25 mouse cellular contexts compared by ENCODE assay signal in genomic region chr2:72556064-72556821, GRCm38 (mm10).
DNase-seq lines count a peak whose midpoint lies in the region; ATAC-seq and TF ChIP-seq lines count a peak whose summit lies in the region.
"Had no signal": no experiment of that assay in that cellular context is flagged by ENCODE, and none has a peak within 500 bp of the region (broad histone marks: within the 10 kb centered on the region; RNA-seq: fewer than 3 reads in every experiment).

No protein-coding gene starts in this region.

- TF ChIP-seq POLR2A in limb, embryonic 14.5 days (IDR thresholded peaks at IDR 0.05; ENCODE audit: borderline replicate concordance, extremely low read depth, insufficient read depth, insufficient read length), result no peak

- no peaks in the 10 kb centered on the region; the same call in 1 of the 2 replicates for H3K9me3 ChIP-seq in forebrain, embryonic 10.5 days
- no peaks in the 10 kb centered on the region for H3K9me3 ChIP-seq in forebrain, embryonic 13.5 days (replicated peaks)
- H3K9me3 ChIP-seq in forebrain, embryonic 11.5 days (ENCODE audit: control insufficient read depth, low read length), result no peaks in the 10 kb centered on the region
- H3K9me3 ChIP-seq in limb, embryonic 14.5 days (ENCODE audit: control insufficient read depth, low read length), result no peaks in the 10 kb centered on the region
- H3K9me3 ChIP-seq: limb, embryonic 12.5 days; liver, embryonic 12.5 days; neural tube, embryonic 13.5 days had no signal

- H3K27me3 ChIP-seq in forebrain, embryonic 10.5 days (ENCODE audit: poor library complexity, severe bottlenecking), result peaks cover 44% of the 10 kb centered on the region
- H3K27me3 ChIP-seq in forebrain, embryonic 13.5 days, result no peaks in the 10 kb centered on the region
- H3K27me3 ChIP-seq in forebrain, embryonic 11.5 days (ENCODE audit: control insufficient read depth, insufficient read depth, low read length), result no peaks in the 10 kb centered on the region; the same call in 1 of the 2 replicates
- H3K27me3 ChIP-seq in limb, embryonic 14.5 days (ENCODE audit: control insufficient read depth, insufficient read depth, low read length), result no peaks in the 10 kb centered on the region
- H3K27me3 ChIP-seq: limb, embryonic 12.5 days; liver, embryonic 12.5 days had no signal

- H3K4me1 ChIP-seq in forebrain, embryonic 10.5 days, result peaks cover 53% of the 10 kb centered on the region
- peaks cover 51% of the 10 kb centered on the region for H3K4me1 ChIP-seq in forebrain, embryonic 13.5 days
- H3K4me1 ChIP-seq in forebrain, embryonic 11.5 days (replicated peaks; ENCODE audit: control insufficient read depth, insufficient read depth, low read length), result peaks cover 13% of the 10 kb centered on the region
- H3K4me1 ChIP-seq in limb, embryonic 14.5 days (ENCODE audit: control insufficient read depth, insufficient read depth, low read length), result peaks cover 37% of the 10 kb centered on the region
- H3K4me1 ChIP-seq: liver, embryonic 12.5 days had no signal

- no peaks in the 10 kb centered on the region for H3K36me3 ChIP-seq in forebrain, embryonic 10.5 days (replicated peaks)
- no peaks in the 10 kb centered on the region for H3K36me3 ChIP-seq in forebrain, embryonic 13.5 days (ENCODE audit: poor library complexity, severe bottlenecking)
- H3K36me3 ChIP-seq in forebrain, embryonic 11.5 days (ENCODE audit: control insufficient read depth, insufficient read depth, low read length), result no peaks in the 10 kb centered on the region
- no peaks in the 10 kb centered on the region for H3K36me3 ChIP-seq in limb, embryonic 14.5 days (ENCODE audit: control insufficient read depth, insufficient read depth, low read length)
- H3K36me3 ChIP-seq: limb, embryonic 12.5 days; liver, embryonic 12.5 days; neural tube, embryonic 13.5 days had no signal

- DNase-seq in forebrain, embryonic 10.5 days (ENCODE audit: extremely low spot score, low spot score), result peak; percentile 23
- peak; percentile 59 for DNase-seq in Muller cell, postnatal 12 days (ENCODE audit: inconsistent ontology term)
- peak; percentile 57 for DNase-seq in forebrain, embryonic 11.5 days (ENCODE audit: low spot score)
- DNase-seq in limb, embryonic 14.5 days (ENCODE audit: low spot score), result no peak
- no peak for DNase-seq in MN1 (ENCODE audit: low spot score)
- no peak for DNase-seq in right cerebral cortex, adult 2 months (ENCODE audit: low spot score in 2 of 2)
- DNase-seq: adrenal gland, postnatal 36 days; cerebellum, adult 11 months; cerebellum, adult 9-11 months; kidney, adult 2 months; lung, adult 18-20 months; lung, postnatal 14 days; midbrain, embryonic 14.5 days; right cerebral cortex, postnatal 14 days; spleen, adult 18-20 months had no signal

- no peak overlapping the region for H3K9ac ChIP-seq in forebrain, embryonic 13.5 days
- H3K9ac ChIP-seq in forebrain, embryonic 11.5 days (ENCODE audit: low read length), result no peak overlapping the region
- H3K9ac ChIP-seq in limb, embryonic 14.5 days (ENCODE audit: low read depth, low read length, severe bottlenecking), result no peak overlapping the region
- H3K9ac ChIP-seq: hindbrain, embryonic 14.5 days; liver, embryonic 12.5 days had no signal

- no peak overlapping the region for H3K4me2 ChIP-seq in forebrain, embryonic 13.5 days
- H3K4me2 ChIP-seq in forebrain, embryonic 11.5 days (ENCODE audit: low read depth, low read length, severe bottlenecking), result no peak overlapping the region
- no peak overlapping the region for H3K4me2 ChIP-seq in limb, embryonic 14.5 days (replicated peaks; ENCODE audit: low read depth, low read length, severe bottlenecking)
- H3K4me2 ChIP-seq: hindbrain, embryonic 14.5 days; liver, embryonic 12.5 days; neural tube, embryonic 13.5 days had no signal

- no peak overlapping the region for H3K4me3 ChIP-seq in forebrain, embryonic 10.5 days
- no peak overlapping the region for H3K4me3 ChIP-seq in forebrain, embryonic 13.5 days
- no peak overlapping the region for H3K4me3 ChIP-seq in forebrain, embryonic 11.5 days (ENCODE audit: low read depth, low read length)
- H3K4me3 ChIP-seq in limb, embryonic 14.5 days (replicated peaks; ENCODE audit: low read length), result no peak overlapping the region
- H3K4me3 ChIP-seq: heart, adult 2 months; limb, embryonic 12.5 days; liver, embryonic 12.5 days; myocyte; neural tube, embryonic 13.5 days had no signal

- no peak for ATAC-seq in forebrain, embryonic 13.5 days
- ATAC-seq in forebrain, embryonic 11.5 days (replicated peaks; ENCODE audit: low FRiP score), result no peak
- no peak for ATAC-seq in limb, embryonic 14.5 days (ENCODE audit: low FRiP score, low read depth)
- ATAC-seq: CD4-positive, CD25-positive, alpha-beta regulatory T cell, adult 4 months; inflammation-experienced regulatory T-cells, adult 6 months; liver, embryonic 12.5 days; Patski had no signal

- no peak overlapping the region for H3K27ac ChIP-seq in forebrain, embryonic 10.5 days
- H3K27ac ChIP-seq in forebrain, embryonic 13.5 days, result no peak overlapping the region
- no peak overlapping the region for H3K27ac ChIP-seq in forebrain, embryonic 11.5 days (ENCODE audit: low read depth, low read length)
- H3K27ac ChIP-seq in limb, embryonic 14.5 days (replicated peaks; ENCODE audit: low read depth, low read length), result peak overlapping the region; percentile 38; the same call in 1 of the 2 replicates
- H3K27ac ChIP-seq: hindbrain, embryonic 14.5 days; liver, embryonic 12.5 days; neural tube, embryonic 13.5 days had no signal

- WGBS in forebrain, embryonic 10.5 days, result 37% methylated on average over 8 of the region's 8 CpGs
- WGBS in forebrain, embryonic 13.5 days, result 4% methylated on average over 8 of the region's 8 CpGs
- WGBS in forebrain, embryonic 11.5 days, result 20% methylated on average over 8 of the region's 8 CpGs
- 57% methylated on average over 8 of the region's 8 CpGs for WGBS in limb, embryonic 14.5 days

Comparison
In these comparisons a context has a peak if more than half of its experiments do, and no peak if none do; other contexts are left out.
1. DNase-seq: peak in forebrain, embryonic 10.5 days (single experiment), Muller cell, postnatal 12 days (single experiment) and forebrain, embryonic 11.5 days (single experiment); none in limb, embryonic 14.5 days (single experiment), MN1 (single experiment) and right cerebral cortex, adult 2 months (0 of 2).